ENCODE assay signal across 16 mouse cellular contexts in the genomic region with DNA sequence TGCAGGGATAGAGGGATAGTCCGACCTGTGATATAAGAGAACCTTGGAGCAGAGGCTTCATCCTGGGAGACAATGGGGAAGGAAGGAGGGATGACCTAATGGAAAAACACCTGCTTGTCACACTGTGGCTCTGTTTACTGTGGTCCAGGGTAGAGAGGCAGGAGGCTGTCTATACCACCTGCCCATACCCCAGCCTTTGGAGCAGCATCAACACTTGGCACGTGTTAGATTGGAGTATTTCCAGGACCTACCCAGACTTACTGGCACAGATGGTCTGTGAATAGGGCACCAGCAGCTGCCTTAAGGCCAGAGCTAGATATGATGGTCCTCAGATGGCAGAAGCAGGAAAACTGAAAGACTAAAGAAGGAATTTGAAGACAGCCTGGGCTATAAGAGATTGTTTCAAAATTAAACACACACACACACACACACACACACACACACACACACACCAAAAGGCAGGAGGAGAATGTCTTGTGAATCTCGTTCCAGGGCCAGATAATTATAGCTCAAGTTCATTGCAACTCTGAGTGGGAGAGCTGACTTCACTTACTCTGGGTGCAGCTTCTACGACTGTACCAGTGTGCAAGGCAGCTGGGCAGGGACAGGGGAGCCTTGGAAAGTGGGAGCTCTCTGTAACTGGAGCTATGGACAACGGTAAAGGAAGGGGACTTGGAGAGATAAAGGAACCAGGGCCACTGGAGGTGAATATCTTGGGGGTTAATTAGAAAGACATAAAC.
DNase-seq lines count a peak whose midpoint lies in the region; ATAC-seq and TF ChIP-seq lines count a peak whose summit lies in the region.
"Had no signal": no experiment of that assay in that cellular context is flagged by ENCODE, and none has a peak within 500 bp of the region (broad histone marks: within the 10 kb centered on the region; RNA-seq: fewer than 3 reads in every experiment).

No protein-coding gene starts in this region.

- whole genome bisulfite sequencing in forebrain, embryonic 13.5 days, result 55% methylated on average over 5 of the region's 5 CpGs
- 74% methylated on average over 5 of the region's 5 CpGs for WGBS in forebrain, embryonic 11.5 days
- 66% methylated on average over 5 of the region's 5 CpGs for WGBS in midbrain, embryonic 14.5 days
- 78% methylated on average over 5 of the region's 5 CpGs for WGBS in midbrain, embryonic 11.5 days
- WGBS in midbrain, postnatal 0 days, result 56% methylated on average over 5 of the region's 5 CpGs

- no peaks in the 10 kb centered on the region for H3K36me3 ChIP-seq in forebrain, embryonic 13.5 days (ENCODE audit: poor library complexity, severe bottlenecking)
- H3K36me3 ChIP-seq in forebrain, embryonic 11.5 days (ENCODE audit: control insufficient read depth, insufficient read depth, low read length), result no peaks in the 10 kb centered on the region
- no peaks in the 10 kb centered on the region for H3K36me3 ChIP-seq in midbrain, embryonic 14.5 days (ENCODE audit: control insufficient read depth, insufficient read depth, low read length)
- H3K36me3 ChIP-seq in midbrain, embryonic 11.5 days (ENCODE audit: control insufficient read depth, insufficient read depth, low read length), result no peaks in the 10 kb centered on the region
- H3K36me3 ChIP-seq in midbrain, postnatal 0 days (ENCODE audit: insufficient read depth, low read length), result no peaks in the 10 kb centered on the region
- H3K36me3 ChIP-seq: heart, embryonic 10.5 days; liver, embryonic 12.5 days; midbrain, embryonic 12.5 days had no signal

- peak overlapping the region; percentile 68 for H3K27ac ChIP-seq in forebrain, embryonic 13.5 days
- no peak overlapping the region for H3K27ac ChIP-seq in forebrain, embryonic 11.5 days (ENCODE audit: low read depth, low read length)
- H3K27ac ChIP-seq in midbrain, embryonic 14.5 days (replicated peaks; ENCODE audit: low read depth, low read length), result peak overlapping the region; percentile 26; the same call in 1 of the 2 replicates
- H3K27ac ChIP-seq in midbrain, embryonic 11.5 days (ENCODE audit: low read depth, low read length), result no peak overlapping the region
- H3K27ac ChIP-seq in midbrain, postnatal 0 days (ENCODE audit: low read depth, low read length), result no peak overlapping the region
- H3K27ac ChIP-seq: heart, embryonic 10.5 days; kidney, postnatal 0 days; liver, embryonic 12.5 days; midbrain, embryonic 12.5 days had no signal

- H3K9me3 ChIP-seq in forebrain, embryonic 13.5 days (replicated peaks), result no peaks in the 10 kb centered on the region
- no peaks in the 10 kb centered on the region for H3K9me3 ChIP-seq in forebrain, embryonic 11.5 days (ENCODE audit: control insufficient read depth, low read length)
- H3K9me3 ChIP-seq in midbrain, embryonic 14.5 days (ENCODE audit: control insufficient read depth, low read length), result no peaks in the 10 kb centered on the region
- no peaks in the 10 kb centered on the region for H3K9me3 ChIP-seq in midbrain, embryonic 11.5 days (ENCODE audit: control insufficient read depth, low read length)
- H3K9me3 ChIP-seq in midbrain, postnatal 0 days (ENCODE audit: low read length), result no peaks in the 10 kb centered on the region
- H3K9me3 ChIP-seq: heart, embryonic 10.5 days; liver, embryonic 12.5 days; midbrain, embryonic 12.5 days had no signal

- 0 out of 2 replicates have a peak overlapping the region, but pooled peaks have one; percentile 12 for H3K9ac ChIP-seq in forebrain, embryonic 13.5 days
- H3K9ac ChIP-seq in forebrain, embryonic 11.5 days (ENCODE audit: low read length), result no peak overlapping the region
- H3K9ac ChIP-seq in midbrain, embryonic 14.5 days (replicated peaks; ENCODE audit: low read length), result no peak overlapping the region
- H3K9ac ChIP-seq in midbrain, embryonic 11.5 days (ENCODE audit: low read length), result no peak overlapping the region
- no peak overlapping the region for H3K9ac ChIP-seq in midbrain, postnatal 0 days (replicated peaks; ENCODE audit: low read length, poor library complexity, severe bottlenecking)
- H3K9ac ChIP-seq: liver, embryonic 12.5 days; midbrain, embryonic 12.5 days had no signal

- peak; percentile 88 for ATAC-seq in forebrain, embryonic 13.5 days
- no peak for ATAC-seq in forebrain, embryonic 11.5 days (replicated peaks; ENCODE audit: low FRiP score)
- ATAC-seq in midbrain, embryonic 14.5 days (ENCODE audit: low FRiP score, low TSS enrichment), result no peak
- ATAC-seq in midbrain, embryonic 11.5 days (ENCODE audit: low FRiP score), result no peak
- ATAC-seq in midbrain, postnatal 0 days (ENCODE audit: low FRiP score), result no peak
- ATAC-seq: liver, embryonic 12.5 days; Patski had no signal

- H3K27me3 ChIP-seq in forebrain, embryonic 13.5 days, result no peaks in the 10 kb centered on the region
- no peaks in the 10 kb centered on the region for H3K27me3 ChIP-seq in forebrain, embryonic 11.5 days (ENCODE audit: control insufficient read depth, insufficient read depth, low read length)
- H3K27me3 ChIP-seq in midbrain, embryonic 14.5 days (ENCODE audit: control insufficient read depth, insufficient read depth, low read length), result no peaks in the 10 kb centered on the region
- H3K27me3 ChIP-seq in midbrain, embryonic 11.5 days (ENCODE audit: control insufficient read depth, insufficient read depth, low read length), result no peaks in the 10 kb centered on the region
- no peaks in the 10 kb centered on the region for H3K27me3 ChIP-seq in midbrain, postnatal 0 days (ENCODE audit: insufficient read depth, low read length)
- H3K27me3 ChIP-seq: liver, embryonic 12.5 days; midbrain, embryonic 12.5 days; Patski had no signal

- no peak overlapping the region for H3K4me3 ChIP-seq in forebrain, embryonic 13.5 days
- H3K4me3 ChIP-seq in forebrain, embryonic 11.5 days (ENCODE audit: low read depth, low read length), result no peak overlapping the region
- H3K4me3 ChIP-seq in midbrain, embryonic 14.5 days (replicated peaks; ENCODE audit: low read depth, low read length), result no peak overlapping the region
- no peak overlapping the region for H3K4me3 ChIP-seq in midbrain, embryonic 11.5 days (ENCODE audit: low read depth, low read length)
- H3K4me3 ChIP-seq in midbrain, postnatal 0 days (ENCODE audit: low read depth, low read length), result no peak overlapping the region
- H3K4me3 ChIP-seq: heart, embryonic 10.5 days; liver, embryonic 12.5 days; midbrain, embryonic 12.5 days had no signal

- H3K4me1 ChIP-seq in forebrain, embryonic 13.5 days, result peaks cover 26% of the 10 kb centered on the region
- H3K4me1 ChIP-seq in forebrain, embryonic 11.5 days (replicated peaks; ENCODE audit: control insufficient read depth, insufficient read depth, low read length), result no peaks in the 10 kb centered on the region; the same call in 1 of the 2 replicates
- peaks cover 5% of the 10 kb centered on the region; the same call in 1 of the 2 replicates for H3K4me1 ChIP-seq in midbrain, embryonic 14.5 days (ENCODE audit: control insufficient read depth, insufficient read depth, low read length)
- no peaks in the 10 kb centered on the region for H3K4me1 ChIP-seq in midbrain, embryonic 11.5 days (ENCODE audit: control insufficient read depth, insufficient read depth, low read length)
- no peaks in the 10 kb centered on the region for H3K4me1 ChIP-seq in midbrain, postnatal 0 days (ENCODE audit: insufficient read depth, low read length)
- H3K4me1 ChIP-seq: midbrain, embryonic 12.5 days had no signal

- no peak for TF ChIP-seq CTCF in midbrain, postnatal 0 days (IDR thresholded peaks at IDR 0.05)

- H3K4me2 ChIP-seq in forebrain, embryonic 13.5 days, result no peak overlapping the region
- H3K4me2 ChIP-seq in forebrain, embryonic 11.5 days (ENCODE audit: low read depth, low read length, severe bottlenecking), result no peak overlapping the region
- H3K4me2 ChIP-seq in midbrain, embryonic 14.5 days (ENCODE audit: low read length), result no peak overlapping the region
- H3K4me2 ChIP-seq in midbrain, embryonic 11.5 days, result no peak overlapping the region
- no peak overlapping the region for H3K4me2 ChIP-seq in midbrain, postnatal 0 days (ENCODE audit: low read depth, low read length, poor library complexity, severe bottlenecking)
- H3K4me2 ChIP-seq: liver, embryonic 12.5 days; midbrain, embryonic 12.5 days had no signal

- no peak for DNase-seq in forebrain, embryonic 11.5 days (ENCODE audit: low spot score)
- no peak for DNase-seq in midbrain, embryonic 14.5 days
- no peak for DNase-seq in midbrain, embryonic 11.5 days (ENCODE audit: low spot score, missing footprints)
- peak; percentile 34 to 46 for DNase-seq in cerebellum, postnatal 25 days
- peak; percentile 86 for DNase-seq in midbrain, postnatal 0 days (ENCODE audit: low spot score)
- DNase-seq in frontal cortex, postnatal 25 days (ENCODE audit: low spot score in 2 of 2), result no peak
- DNase-seq in adrenal gland, adult 18-20 months (ENCODE audit: low spot score in 2 of 2), result no peak
- DNase-seq: lung, postnatal 10 days; right cerebral cortex, postnatal 25 days; thymus, adult 18-20 months had no signal

Comparison
In these comparisons a context has a peak if more than half of its experiments do, and no peak if none do; other contexts are left out.
1. H3K27ac ChIP-seq: peak in forebrain, embryonic 13.5 days (single experiment) and midbrain, embryonic 14.5 days (single experiment); none in forebrain, embryonic 11.5 days (single experiment), midbrain, embryonic 11.5 days (single experiment) and midbrain, postnatal 0 days (single experiment).
2. DNase-seq: peak in cerebellum, postnatal 25 days (2 of 2) and midbrain, postnatal 0 days (single experiment); none in forebrain, embryonic 11.5 days (single experiment), midbrain, embryonic 14.5 days (single experiment), midbrain, embryonic 11.5 days (single experiment), frontal cortex, postnatal 25 days (0 of 2) and adrenal gland, adult 18-20 months (0 of 2).